Mouse (Mus musculus) heart, adult 11 months (tissue): ENCODE measurements at regions not wholly inside any gene's neighbourhood (a gene's known extent, or its start where the extent isn't known, plus 50 kb on each side); places are given as distances from the start of the nearest gene placed in this dataset.
A peak's percentile ranks its signal among the peaks of the same experiment; 100 is the strongest.

Experiments
- DNase-seq: peaks from one replicate; pipeline ENCODE4 v3.0.0; 2022

GRCm38 (mm10) chr8:93591608-93592301 lies 56.1 kb upstream of the Ces5a start:
- peak; percentile 97 for DNase-seq

GRCm38 (mm10) chr8:93592302-93592651 lies 56.6 kb upstream of the Ces5a start:
- peak; percentile 79 for DNase-seq

- DNase-seq: peak; percentile 97
Observed at GRCm38 (mm10) chr8:93598613-93599121, 63.0 kb upstream of the Ces5a start.

GRCm38 (mm10) chr8:93599306-93599705 lies 63.7 kb upstream of the Ces5a start:
- DNase-seq: peak; percentile 75

GRCm38 (mm10) chr8:93599776-93600175 lies 64.1 kb upstream of the Ces5a start:
- peak; percentile 99 for DNase-seq

- DNase-seq: peak; percentile 92
Observed at GRCm38 (mm10) chr8:93626807-93627526, 91.3 kb upstream of the Ces5a start.

- peak; percentile 74 for DNase-seq
Observed at GRCm38 (mm10) chr8:93627626-93628025, 92.0 kb upstream of the Ces5a start.

GRCm38 (mm10) chr8:93632896-93633295 lies 97.3 kb upstream of the Ces5a start:
- DNase-seq: peak; percentile 43

- peak; percentile 27 for DNase-seq
Observed at GRCm38 (mm10) chr8:93642770-93643169, 107.1 kb upstream of the Ces5a start.

- DNase-seq: peak; percentile 37
Observed at GRCm38 (mm10) chr8:93643471-93644215, 108.0 kb upstream of the Ces5a start.

GRCm38 (mm10) chr8:93653421-93653820 lies 117.8 kb upstream of the Ces5a start:
- no peak for DNase-seq

GRCm38 (mm10) chr8:93653913-93654705 lies 118.5 kb upstream of the Ces5a start:
- no peak for DNase-seq

GRCm38 (mm10) chr8:93655752-93656151 lies 120.1 kb upstream of the Ces5a start:
- no peak for DNase-seq

- DNase-seq: peak; percentile 95
Observed at GRCm38 (mm10) chr8:93661739-93662138, 126.1 kb upstream of the Ces5a start.

GRCm38 (mm10) chr8:93662219-93662618 lies 126.6 kb upstream of the Ces5a start:
- no peak for DNase-seq

- DNase-seq: no peak
Observed at GRCm38 (mm10) chr8:93663851-93664250, 128.2 kb upstream of the Ces5a start.

- DNase-seq: peak; percentile 91
Observed at GRCm38 (mm10) chr8:93668306-93668705, 132.7 kb upstream of the Ces5a start.

GRCm38 (mm10) chr8:93674721-93675120 lies 135.0 kb upstream of the Gnao1 start:
- DNase-seq: peak; percentile 66

GRCm38 (mm10) chr8:93683773-93684391 lies 125.9 kb upstream of the Gnao1 start:
- peak; percentile 37 for DNase-seq

GRCm38 (mm10) chr8:93684392-93684791 lies 125.4 kb upstream of the Gnao1 start:
- DNase-seq: peak; percentile 55

- DNase-seq: peak; percentile 34
Observed at GRCm38 (mm10) chr8:93688845-93689244, 120.9 kb upstream of the Gnao1 start.

- peak; percentile 3 for DNase-seq
Observed at GRCm38 (mm10) chr8:93689832-93690471, 119.8 kb upstream of the Gnao1 start.
